Mouse (Mus musculus) midbrain, embryonic 12.5 days (tissue): Measurements from ENCODE around the gene Ddx19b. TPM values are rescaled to one million over a fixed set of nuclear protein-coding genes. Genes with fewer than 3 reads are reported as not detected.
"Not testable (repeated sequence)": the region's sequence is repeated elsewhere in the genome, so short reads cannot be mapped to it uniquely, and the experiment has no call there.

Experiments used
- ATAC-seq: fragments of 200-750 bp; cut with Nextera tagmentation; 2 replicates; pipeline ENCODE4 v1.8.0; 2017; ENCODE audit warnings: low read depth, moderate TSS enrichment, moderate library complexity; ENCODE audit not compliant: low FRiP score
- H3K27ac ChIP-seq: fragments of 300-500 bp; sonication (generic); replicated peaks from 2 replicates; pipeline ENCODE4 v1.5.1; 2016; ENCODE audit warnings: mild to moderate bottlenecking
- H3K27me3 ChIP-seq: fragments of 300-500 bp; sonication (generic); 2 replicates; pipeline ENCODE4 v1.6.1; 2016; ENCODE audit warnings: mild to moderate bottlenecking
- H3K36me3 ChIP-seq: fragments of 300-500 bp; sonication (generic); 2 replicates; pipeline ENCODE4 v1.6.1; 2016
- H3K4me1 ChIP-seq: fragments of 300-500 bp; sonication (generic); 2 replicates; pipeline ENCODE4 v1.6.1; 2016
- H3K4me2 ChIP-seq: fragments of 300-500 bp; sonication (generic); replicated peaks from 2 replicates; pipeline ENCODE4 v1.6.1; 2016; ENCODE audit warnings: mild to moderate bottlenecking, moderate library complexity
- H3K4me3 ChIP-seq: fragments of 300-500 bp; sonication (generic); 2 replicates; pipeline ENCODE4 v1.5.1; 2016; ENCODE audit warnings: mild to moderate bottlenecking
- H3K9ac ChIP-seq: fragments of 300-500 bp; sonication (generic); replicated peaks from 2 replicates; pipeline ENCODE4 v1.6.1; 2016; ENCODE audit warnings: mild to moderate bottlenecking, moderate library complexity
- H3K9me3 ChIP-seq: fragments of 300-500 bp; sonication (generic); 2 replicates; pipeline ENCODE4 v1.6.1; 2016; ENCODE audit warnings: mild to moderate bottlenecking
- WGBS: fragments of 180-500 bp; shearing (Covaris S2); methylation state at CpG from one replicate; pipeline ENCODE4 v1.1.7; 2016; 5-methylcytosine and 5-hydroxymethylcytosine counted together
- microRNA-seq: library from miRNA; unstranded; fragments of <30 nt; microRNA quantifications from one replicate; pipeline ENCODE4, GENCODE M21; 2017
- polyA plus RNA-seq: library from polyadenylated mRNA; unstranded; fragments of >200 nt; fragmentation: Nextera tagmentation; extraction: Ambion mirVana; gene quantifications from 2 replicates; pipeline ENCODE4 v1.2.1, GENCODE M21; 2016

Ddx19b gene
- polyA plus RNA-seq, 1 experiment from 2014 or later, result 11.3 TPM

DNA sequence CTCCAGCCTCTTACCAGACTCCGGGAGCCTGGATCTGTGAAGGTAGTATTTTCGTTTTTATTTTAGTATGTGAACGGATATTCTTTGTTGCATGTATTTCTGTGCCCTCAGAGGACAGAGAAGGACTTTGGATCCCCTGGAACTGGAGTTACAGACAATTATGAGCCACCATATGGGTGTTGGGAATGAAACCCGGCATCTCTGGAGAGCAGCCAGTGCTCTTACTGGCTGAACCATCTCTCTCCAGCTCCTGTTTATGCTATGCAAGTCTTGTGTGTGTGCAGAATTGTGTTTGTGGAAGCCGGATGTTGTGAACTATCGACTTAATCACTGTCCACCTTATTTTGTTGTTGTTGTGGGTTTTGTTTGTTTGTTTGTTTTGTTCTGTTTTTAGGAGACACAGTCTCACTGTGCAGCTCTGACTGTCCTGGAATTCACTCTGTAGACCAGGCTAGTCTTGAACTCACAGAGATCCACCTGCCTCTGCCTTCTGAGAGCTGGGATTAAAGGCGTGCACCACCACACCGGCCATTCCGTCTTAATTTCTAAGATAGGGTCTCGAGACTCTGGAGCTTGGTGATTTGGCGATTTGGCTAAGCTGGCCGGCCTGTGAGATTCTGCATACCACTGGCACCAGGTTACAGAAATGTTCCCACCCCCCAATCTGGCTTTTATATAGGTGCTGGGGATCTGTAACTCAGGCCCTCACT, 72.3 kb downstream of the Ddx19b start:
- 94% methylated on average over 12 of the region's 12 CpGs for WGBS
- Histone ChIP-seq H3K27me3 (no peaks in the 10 kb centered on the region), H3K4me3 (no peak overlapping the region), H3K4me2 (no peak overlapping the region), H3K9me3 (no peaks in the 10 kb centered on the region), H3K27ac (no peak overlapping the region), H3K36me3 (peaks cover 47% of the 10 kb centered on the region), H3K9ac (no peak overlapping the region), H3K4me1 (no peaks in the 10 kb centered on the region)
- ATAC-seq, result no peak

DNA sequence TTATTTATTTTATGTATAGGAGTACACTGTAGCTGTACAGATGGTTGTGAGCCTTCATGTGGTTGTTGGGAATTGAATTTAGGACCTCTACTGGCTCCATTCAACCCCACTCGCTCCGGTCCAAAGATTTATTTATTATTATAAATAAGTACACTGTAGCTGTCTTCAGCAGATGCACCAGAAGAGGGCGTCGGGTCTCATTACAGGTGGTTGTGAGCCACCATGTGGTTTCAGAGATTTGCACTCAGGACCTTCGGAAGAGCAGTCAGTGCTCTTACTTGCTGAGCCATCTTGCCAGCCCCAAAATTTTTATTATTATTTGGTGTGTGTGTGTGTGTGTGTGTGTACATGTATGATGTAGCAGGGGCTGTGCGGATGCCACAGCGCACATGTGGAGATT, 73.0 kb downstream of the Ddx19b start:
- H3K36me3 ChIP-seq, result peaks cover 47% of the 10 kb centered on the region
- H3K4me3 ChIP-seq, H3K4me1 ChIP-seq, H3K27ac ChIP-seq, ATAC-seq, H3K9me3 ChIP-seq, H3K4me2 ChIP-seq, H3K9ac ChIP-seq, H3K27me3 ChIP-seq: not testable (repeated sequence)
- 92% methylated on average over 7 of the region's 7 CpGs for WGBS

GRCm38 (mm10) chr8:110958135-110958534, 73.4 kb downstream of the Ddx19b start:
- H3K9me3 ChIP-seq, result no peaks in the 10 kb centered on the region
- no peak overlapping the region for H3K9ac ChIP-seq
- no peaks in the 10 kb centered on the region for H3K27me3 ChIP-seq
- no peak for ATAC-seq
- 89% methylated on average over 5 of the region's 5 CpGs for WGBS
- peaks cover 47% of the 10 kb centered on the region for H3K36me3 ChIP-seq
- no peak overlapping the region for H3K4me2 ChIP-seq
- no peaks in the 10 kb centered on the region for H3K4me1 ChIP-seq
- no peak overlapping the region for H3K4me3 ChIP-seq
- H3K27ac ChIP-seq, result no peak overlapping the region

DNA sequence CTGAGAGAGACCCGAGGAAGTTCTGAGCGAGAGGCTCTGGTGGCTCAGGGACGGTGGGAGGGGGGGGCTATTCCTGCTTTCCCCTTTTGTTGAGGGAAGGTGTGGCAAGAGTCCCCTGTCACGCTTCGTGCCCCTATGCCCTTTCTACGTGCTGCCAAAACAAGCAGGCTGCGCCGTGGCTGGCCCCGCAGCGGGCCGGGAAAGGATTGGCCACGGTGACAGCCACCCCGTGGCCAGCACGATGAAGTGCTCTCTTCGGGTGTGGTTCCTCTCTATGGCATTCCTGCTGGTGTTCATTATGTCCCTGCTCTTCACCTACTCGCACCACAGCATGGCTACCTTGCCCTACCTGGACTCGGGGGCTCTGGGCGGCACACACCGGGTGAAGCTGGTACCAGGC, 74.1 kb downstream of the Ddx19b start:
- no peak overlapping the region for H3K27ac ChIP-seq
- H3K4me1 ChIP-seq, result no peaks in the 10 kb centered on the region
- no peak overlapping the region for H3K9ac ChIP-seq
- ATAC-seq, result no peak
- peaks cover 46% of the 10 kb centered on the region for H3K36me3 ChIP-seq
- WGBS, result 92% methylated on average over 19 of the region's 19 CpGs
- H3K9me3 ChIP-seq, result no peaks in the 10 kb centered on the region
- no peaks in the 10 kb centered on the region for H3K27me3 ChIP-seq
- no peak overlapping the region for H3K4me3 ChIP-seq
- no peak overlapping the region for H3K4me2 ChIP-seq

DNA sequence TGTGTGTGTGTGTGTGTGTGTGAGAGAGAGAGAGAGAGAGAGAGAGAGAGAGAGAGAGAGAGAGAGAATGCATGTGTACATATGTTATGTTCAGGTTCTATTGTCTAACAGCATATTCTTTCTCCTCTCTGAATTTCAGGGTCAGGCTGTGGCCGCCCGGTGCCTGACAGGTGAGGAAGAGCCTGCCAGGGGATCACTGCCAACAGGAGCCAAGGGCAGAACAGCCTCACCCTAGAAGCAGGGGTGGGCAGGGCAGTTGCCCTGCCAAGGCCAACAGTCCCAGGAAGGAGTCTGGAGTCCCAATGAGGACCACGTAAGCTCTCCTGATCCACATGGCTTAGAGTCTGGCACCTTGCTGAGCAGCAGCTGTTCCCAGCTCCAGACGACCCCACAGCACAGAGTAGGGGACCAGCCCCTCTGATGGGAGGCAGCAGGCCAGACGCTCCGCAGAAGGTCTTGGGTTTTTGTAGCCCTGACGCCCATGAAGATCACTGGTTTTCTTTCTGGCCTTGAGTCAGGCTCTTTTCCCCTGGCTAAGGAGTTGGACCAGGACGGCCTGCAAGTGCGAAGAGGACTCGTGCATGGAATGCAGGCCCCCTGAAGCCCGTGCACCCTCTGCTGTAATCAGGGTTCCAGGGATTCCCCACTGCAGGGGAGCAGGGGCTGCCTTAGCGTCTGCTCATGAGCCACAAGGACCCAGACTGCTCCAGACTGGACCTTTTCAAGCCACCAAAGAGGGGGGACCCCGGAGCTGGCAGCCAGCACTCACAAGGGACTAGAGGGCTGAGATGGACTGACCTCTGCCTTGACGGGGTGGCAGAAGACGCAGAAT, 74.7 kb downstream of the Ddx19b start:
- Histone ChIP-seq H3K9me3 (no peaks in the 10 kb centered on the region), H3K27ac (no peak overlapping the region), H3K4me1 (no peaks in the 10 kb centered on the region), H3K27me3 (no peaks in the 10 kb centered on the region), H3K4me3 (no peak overlapping the region), H3K36me3 (peaks cover 41% of the 10 kb centered on the region), H3K9ac (no peak overlapping the region), H3K4me2 (no peak overlapping the region)
- no peak for ATAC-seq
- WGBS, result 90% methylated on average over 15 of the region's 15 CpGs

GRCm38 (mm10) chr8:110954776-110955175, 76.8 kb downstream of the Ddx19b start:
- no peak for ATAC-seq
- Histone ChIP-seq H3K27ac (no peak overlapping the region), H3K9me3 (no peaks in the 10 kb centered on the region), H3K4me2 (no peak overlapping the region), H3K27me3 (no peaks in the 10 kb centered on the region), H3K36me3 (peaks cover 36% of the 10 kb centered on the region), H3K4me3 (no peak overlapping the region), H3K4me1 (no peaks in the 10 kb centered on the region), H3K9ac (no peak overlapping the region)
- WGBS, result 86% methylated on average over 8 of the region's 8 CpGs

Small RNA genes lying within 50 kb of the gene (microRNA-seq; reads per million reads assigned to microRNA genes)
- gene Gm24103 (not detected), gene Mir3473d (1.4 reads per million)

Other genes starting within 250 kb of the Ddx19b start
- 0.75 and 1.1 TPM in 2 replicates for gene Il34, start 225.8 kb downstream of the Ddx19b start, polyA plus RNA-seq
- 69.3 and 74.3 TPM in 2 replicates for gene Cog4, start 185.2 kb downstream of the Ddx19b start, polyA plus RNA-seq
- gene Sf3b3, start 185.0 kb downstream of the Ddx19b start, polyA plus RNA-seq, result 187 and 188 TPM in 2 replicates
- gene Fuk, start 129.3 kb downstream of the Ddx19b start, polyA plus RNA-seq, result 10.5 and 11.2 TPM in 2 replicates
- 30.7 and 31.6 TPM in 2 replicates for gene St3gal2, start 111.8 kb downstream of the Ddx19b start, polyA plus RNA-seq
- 17.6 and 18.3 TPM in 2 replicates for gene Ddx19a, start 34.0 kb downstream of the Ddx19b start, polyA plus RNA-seq
- 81.5 and 82.0 TPM in 2 replicates for gene Aars, start 1.4 kb upstream of the Ddx19b start, polyA plus RNA-seq
- gene Exosc6, start 24.6 kb upstream of the Ddx19b start, polyA plus RNA-seq, result 0.60 TPM in 1 of 2 replicates, not detected in the other
- gene Clec18a, start 60.7 kb upstream of the Ddx19b start, polyA plus RNA-seq, result 0.56 and 0.63 TPM in 2 replicates
- gene Pdpr, start 62.9 kb upstream of the Ddx19b start, polyA plus RNA-seq, result 14.7 TPM in 2 replicates
- gene Glg1, start 227.5 kb upstream of the Ddx19b start, polyA plus RNA-seq, result 94.2 and 108 TPM in 2 replicates